Mouse (Mus musculus): ENCODE measurements around the gene Mrpl53. TPM values are rescaled to one million over a fixed set of nuclear protein-coding genes. Genes with fewer than 3 reads are reported as not detected.

Gene Mrpl53
- total RNA-seq, 2 experiments from 2014 or later: 133 to 136 TPM

- peak in 1 of 2 experiments; percentile 41 for DNase-seq
- intact Hi-C loops (cut with DNase I): no loop called here
Measured at GRCm38 (mm10) chr6:83087205-83087925, 21.5 kb upstream of the Mrpl53 start.

- intact Hi-C loops (cut with DNase I): no loop called here
- DNase-seq: no peak
Measured at GRCm38 (mm10) chr6:83087926-83088260, 20.9 kb upstream of the Mrpl53 start.

GRCm38 (mm10) chr6:83092416-83093127, 16.3 kb upstream of the Mrpl53 start:
- intact Hi-C loops (cut with DNase I): no loop called here
- DNase-seq: no peak

GRCm38 (mm10) chr6:83095968-83096367, 12.9 kb upstream of the Mrpl53 start:
- DNase-seq: no peak
- intact Hi-C loops (cut with DNase I): no loop called here

GRCm38 (mm10) chr6:83098411-83098810, 10.4 kb upstream of the Mrpl53 start:
- DNase-seq: no peak
- intact Hi-C loops (cut with DNase I): no loop called here

GRCm38 (mm10) chr6:83101316-83101687, 7.5 kb upstream of the Mrpl53 start, which contains the start of the genes Ccdc142 and Gm42688:
TSS of gene Ccdc142 (plus strand) at chr6:83101601.
TSS of gene Gm42688 (plus strand) at chr6:83101617.
- peak; percentile 85 to 89 for DNase-seq
- intact Hi-C loops (cut with DNase I): loop anchor here (1.0 to 2.0 kb wide), 3 partner anchors 23 to 103 kb away; partner anchors contain the start of gene Aup1

GRCm38 (mm10) chr6:83101688-83102556, 6.9 kb upstream of the Mrpl53 start:
- intact Hi-C loops (cut with DNase I): loop anchor here (1.0 to 2.0 kb wide), 3 partner anchors 23 to 104 kb away; partner anchors contain the start of gene Aup1
- peak; percentile 68 to 74 for DNase-seq

GRCm38 (mm10) chr6:83103130-83103650, 5.7 kb upstream of the Mrpl53 start:
- intact Hi-C loops (cut with DNase I): no loop called here
- DNase-seq: no peak

GRCm38 (mm10) chr6:83104158-83104557, 4.7 kb upstream of the Mrpl53 start:
- DNase-seq: no peak
- intact Hi-C loops (cut with DNase I): no loop called here

- intact Hi-C loops (cut with DNase I): no loop called here
- DNase-seq: peak; percentile 76 to 85
Measured at GRCm38 (mm10) chr6:83107566-83108400, 1.1 kb upstream of the Mrpl53 start.

- DNase-seq: no peak
- intact Hi-C loops (cut with DNase I): no loop called here
Measured at GRCm38 (mm10) chr6:83111510-83112136, 2.8 kb downstream of the Mrpl53 start.

- intact Hi-C loops (cut with DNase I): loop anchor here (5.0 kb wide), 1 partner anchor 152 kb away; no protein-coding TSS in a partner anchor
- DNase-seq: peak; percentile 97
Measured at GRCm38 (mm10) chr6:83115011-83115671, 6.3 kb downstream of the Mrpl53 start, which contains the start of gene Mogs. TSS of gene Mogs (plus strand) at chr6:83115496.

GRCm38 (mm10) chr6:83115682-83116372, 7.0 kb downstream of the Mrpl53 start:
- intact Hi-C loops (cut with DNase I): loop anchor here (2.0 to 5.0 kb wide), 2 partner anchors 45 to 151 kb away; no protein-coding TSS in a partner anchor
- DNase-seq: no peak

- intact Hi-C loops (cut with DNase I): loop anchor here (2.0 to 5.0 kb wide), 2 partner anchors 44 to 151 kb away; no protein-coding TSS in a partner anchor
- no peak for DNase-seq
Measured at GRCm38 (mm10) chr6:83116373-83117164, 7.7 kb downstream of the Mrpl53 start.

GRCm38 (mm10) chr6:83117165-83117438, 8.3 kb downstream of the Mrpl53 start:
- intact Hi-C loops (cut with DNase I): loop anchor here (2.0 to 5.0 kb wide), 2 partner anchors 44 to 150 kb away; no protein-coding TSS in a partner anchor
- DNase-seq: no peak

GRCm38 (mm10) chr6:83117616-83118015, 8.8 kb downstream of the Mrpl53 start:
- intact Hi-C loops (cut with DNase I): loop anchor here (2.0 to 5.0 kb wide), 2 partner anchors 43 to 150 kb away; no protein-coding TSS in a partner anchor
- no peak for DNase-seq

- intact Hi-C loops (cut with DNase I): loop anchor here (5.0 kb wide), 1 partner anchor 149 kb away; no protein-coding TSS in a partner anchor
Measured at GRCm38 (mm10) chr6:83118369-83118768, 9.5 kb downstream of the Mrpl53 start.

More at GRCm38 (mm10) chr6:83118369-83118768, 9.5 kb downstream of the Mrpl53 start:
- no peak for DNase-seq

All from heart, postnatal 14 days (tissue).